Mouse (Mus musculus): ENCODE data around the gene Gkn1. TPM values are rescaled to one million over a fixed set of nuclear protein-coding genes. Genes with fewer than 3 reads are reported as not detected.

Gene Gkn1
- polyA plus RNA-seq, 1 experiment from 2014 or later: not detected

DNA sequence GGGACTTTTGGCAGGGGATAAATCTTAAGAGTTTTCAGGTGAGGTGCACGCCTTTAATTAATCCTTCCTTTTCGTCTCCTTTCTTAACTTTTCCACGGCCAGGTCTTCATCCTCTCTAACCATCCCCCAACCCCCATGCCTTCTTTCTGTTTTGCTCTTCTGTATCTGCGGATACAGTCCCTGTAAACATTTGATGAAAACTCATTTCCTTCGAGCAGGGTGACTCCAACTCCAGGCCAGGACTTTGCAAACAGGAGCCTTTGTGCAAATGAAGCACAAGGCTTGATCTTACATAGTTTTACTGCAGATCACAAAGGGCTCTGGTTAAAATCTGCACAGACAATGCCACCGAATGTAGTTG is 14.8 kb downstream of the Gkn1 start:
- H3K79me2 ChIP-seq (ENCODE audit: inconsistent target): no peaks in the 10 kb centered on the region
- 31% methylated on average over 6 of the region's 6 CpGs for whole genome bisulfite sequencing (ENCODE audit: missing documents)

DNA sequence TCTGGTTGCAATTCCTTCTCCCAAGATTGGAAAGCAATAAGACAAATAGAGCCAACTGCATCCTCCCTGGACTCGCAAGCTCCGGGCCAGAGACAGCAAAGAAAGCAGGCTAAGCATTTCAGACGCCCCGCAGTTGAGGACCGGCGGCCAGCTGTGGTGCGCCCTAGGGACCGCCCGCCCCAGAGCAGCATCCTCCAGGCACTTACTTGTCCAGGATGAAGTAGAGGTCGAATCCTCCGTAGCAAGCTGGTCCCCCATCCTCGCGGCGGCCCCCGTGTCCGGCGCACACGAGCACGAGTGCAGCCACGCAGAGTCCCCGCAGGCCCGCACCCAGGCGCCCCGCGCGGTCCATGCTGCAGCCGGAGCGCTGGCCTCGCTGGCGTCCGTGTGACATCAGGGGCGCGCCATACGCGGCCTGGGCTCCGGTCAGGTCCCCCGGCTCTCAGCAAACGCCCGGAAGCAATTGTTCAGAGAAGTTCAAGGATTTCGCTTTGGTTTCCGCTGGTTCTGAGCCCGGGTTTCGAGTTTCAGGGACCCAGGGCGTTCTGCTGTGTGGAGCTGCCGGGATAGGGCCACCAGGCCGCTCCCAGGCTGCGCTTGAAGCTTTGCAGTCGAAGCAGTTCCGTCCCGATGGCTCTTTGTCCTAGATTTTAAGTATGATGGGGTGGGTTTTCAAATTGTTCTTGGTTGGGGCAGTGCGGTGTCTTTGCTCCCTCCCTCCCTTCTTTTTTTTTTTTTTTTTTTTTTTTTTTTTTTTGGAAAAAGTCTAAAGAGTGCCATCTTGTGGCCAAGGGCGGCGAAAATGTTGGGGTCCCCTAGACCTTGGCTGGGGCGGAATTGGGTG is 15.4 kb downstream of the Gkn1 start, which contains the start of gene Antxr1:
Gene Antxr1, minus strand, starts transcription at position 731 of the 844 bp plus-strand sequence.
- Histone ChIP-seq H3K36me3 (ENCODE audit: inconsistent target) (no peaks in the 10 kb centered on the region), H3K4me3 (ENCODE audit: inconsistent target) (0 out of 2 replicates have a peak within 1 kb of the TSS, but pooled peaks have one; percentile 3), H3K27ac (no peak within 1 kb of the TSS), H3K79me2 (ENCODE audit: inconsistent target) (no peaks in the 10 kb centered on the region)
- 2% methylated on average over 51 of the region's 54 CpGs for WGBS (ENCODE audit: missing documents)

More for the DNA sequence above, 14.8 kb downstream of the Gkn1 start:
- H3K4me3 ChIP-seq (ENCODE audit: inconsistent target): no peak overlapping the region
- no peaks in the 10 kb centered on the region for H3K36me3 ChIP-seq (ENCODE audit: inconsistent target)
- H3K27ac ChIP-seq: no peak overlapping the region

DNA sequence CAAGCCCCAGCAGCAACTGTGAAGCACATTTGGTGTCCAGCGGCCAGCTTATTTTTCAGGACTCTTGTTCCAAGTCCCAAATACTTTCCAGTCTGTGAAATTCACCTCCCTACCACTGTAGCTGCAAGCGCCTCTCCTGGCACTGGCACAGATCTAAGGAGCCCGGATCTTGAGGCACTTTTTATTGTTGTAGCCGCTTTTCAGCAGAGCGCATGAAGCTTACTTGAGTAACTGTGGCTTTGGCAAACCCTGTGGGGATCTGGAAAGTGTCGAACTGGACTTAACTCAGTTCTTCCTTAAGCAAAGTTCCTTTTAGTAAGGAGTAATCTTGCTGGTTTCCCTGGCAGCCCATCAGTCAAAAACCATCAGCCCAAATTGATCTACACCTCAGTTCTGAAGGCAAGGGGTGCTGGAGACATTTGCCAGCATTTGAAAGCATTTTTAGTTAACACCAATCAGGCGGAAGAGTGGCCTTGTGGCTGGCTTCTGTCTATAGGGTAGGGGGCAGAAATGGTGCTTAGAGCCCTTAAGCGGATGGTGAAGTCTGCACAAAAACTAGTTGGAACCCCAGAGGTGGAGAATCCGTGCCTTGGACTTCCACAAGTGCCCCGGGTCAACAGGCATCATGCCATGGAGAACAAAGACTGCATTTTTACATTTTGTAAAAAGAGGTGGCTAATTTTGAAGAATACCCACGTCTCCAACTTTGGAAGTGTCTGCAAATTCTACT is 16.2 kb downstream of the Gkn1 start:
- 47% methylated on average over 11 of the region's 11 CpGs for WGBS (ENCODE audit: missing documents)
- H3K36me3 ChIP-seq (ENCODE audit: inconsistent target): no peaks in the 10 kb centered on the region
- H3K27ac ChIP-seq: no peak overlapping the region
- no peaks in the 10 kb centered on the region for H3K79me2 ChIP-seq (ENCODE audit: inconsistent target)
- H3K4me3 ChIP-seq (ENCODE audit: inconsistent target): no peak overlapping the region

DNA sequence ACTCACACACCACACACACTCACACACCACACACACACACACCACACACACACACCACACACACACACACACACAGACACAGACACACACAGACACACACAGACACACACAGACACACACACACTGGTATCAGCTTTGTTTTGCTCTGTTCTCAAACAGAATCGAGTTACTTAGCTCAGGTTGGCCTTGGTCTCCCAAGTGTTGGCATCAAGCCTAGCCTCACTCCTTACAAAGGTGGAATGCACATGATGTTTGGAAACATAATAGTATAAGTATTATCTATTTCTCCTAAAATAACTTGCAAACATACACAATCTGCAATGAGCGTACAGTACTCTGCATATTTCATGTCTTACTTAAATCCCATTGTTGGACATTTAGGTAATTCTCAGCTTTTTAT is 18.4 kb downstream of the Gkn1 start:
- H3K4me3 ChIP-seq (ENCODE audit: inconsistent target): no peak overlapping the region
- WGBS (ENCODE audit: missing documents): 100% methylated on average over 1 of the region's 2 CpGs
- no peak overlapping the region for H3K27ac ChIP-seq

DNA sequence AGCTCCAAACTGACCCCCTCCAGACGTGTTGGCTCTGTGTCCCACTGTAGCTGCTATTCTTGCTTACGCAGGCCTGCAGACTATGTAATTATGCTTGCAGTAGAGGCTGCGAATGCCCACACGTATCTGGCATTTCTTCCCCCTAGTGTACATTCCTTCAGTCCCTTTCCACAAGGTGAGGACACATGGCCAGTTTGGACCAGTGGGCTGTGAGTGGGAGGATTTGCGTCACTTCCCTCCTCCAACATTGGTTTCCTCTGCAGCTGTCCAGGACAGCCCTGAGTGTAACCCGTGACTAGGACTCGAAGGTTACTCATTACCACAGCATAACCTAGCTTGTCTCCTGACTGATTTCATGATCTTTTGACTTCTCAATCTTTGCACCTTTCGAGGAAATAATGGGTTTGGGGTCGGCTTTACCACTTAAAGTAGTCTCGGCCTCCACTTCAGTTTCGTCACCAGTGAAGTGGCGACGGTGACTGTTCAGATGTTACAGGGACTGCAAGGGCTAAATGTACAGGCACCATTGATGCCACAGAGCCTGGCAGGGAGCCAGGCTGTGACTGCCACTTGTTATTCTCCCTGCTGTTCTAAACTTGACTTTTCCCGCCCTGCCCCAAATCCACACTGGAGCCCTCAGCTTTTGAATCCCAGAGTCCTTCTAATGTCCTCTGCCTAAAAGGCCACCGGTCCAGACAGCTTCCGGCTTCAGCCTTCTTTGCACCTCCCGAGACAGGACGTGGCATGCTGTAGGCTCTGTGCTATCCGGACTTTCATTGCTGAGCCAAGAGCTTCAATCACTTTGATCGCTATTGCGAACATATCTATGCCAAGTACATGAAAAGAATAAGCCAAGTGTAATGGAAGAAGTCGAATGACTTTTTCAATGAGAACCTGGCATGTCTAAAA is 22.2 kb downstream of the Gkn1 start:
- no peaks in the 10 kb centered on the region for H3K79me2 ChIP-seq (ENCODE audit: inconsistent target)
- no peaks in the 10 kb centered on the region for H3K36me3 ChIP-seq (ENCODE audit: inconsistent target)
- no peak overlapping the region for H3K4me3 ChIP-seq (ENCODE audit: inconsistent target)
- WGBS (ENCODE audit: missing documents): 78% methylated on average over 22 of the region's 22 CpGs
- H3K27ac ChIP-seq: no peak overlapping the region

More for the DNA sequence above, 18.4 kb downstream of the Gkn1 start:
- H3K36me3 ChIP-seq (ENCODE audit: inconsistent target): no peaks in the 10 kb centered on the region
- H3K79me2 ChIP-seq (ENCODE audit: inconsistent target): no peaks in the 10 kb centered on the region

DNA sequence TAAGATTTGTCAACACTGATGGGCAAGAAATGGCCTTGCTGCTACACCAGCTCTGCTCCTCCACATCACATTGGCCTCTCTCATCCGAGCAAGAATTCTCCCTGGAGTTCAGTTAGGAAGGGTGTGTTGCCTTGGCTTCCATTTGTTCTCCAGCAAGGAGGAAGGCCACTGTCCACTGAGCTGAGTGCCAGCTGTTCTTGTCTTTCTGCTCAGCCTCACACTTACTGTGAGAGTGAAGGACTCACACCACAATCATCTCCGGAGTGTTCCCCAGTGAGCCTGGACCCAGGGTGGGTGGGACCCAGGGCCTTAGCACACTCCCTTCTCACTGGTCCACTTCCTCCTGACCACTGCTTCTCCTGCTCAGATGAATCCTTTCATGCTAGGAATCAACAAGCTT is 23.8 kb downstream of the Gkn1 start:
- no peaks in the 10 kb centered on the region for H3K79me2 ChIP-seq (ENCODE audit: inconsistent target)
- no peaks in the 10 kb centered on the region for H3K36me3 ChIP-seq (ENCODE audit: inconsistent target)
- H3K4me3 ChIP-seq (ENCODE audit: inconsistent target): no peak overlapping the region
- 89% methylated on average over 2 of the region's 2 CpGs for WGBS (ENCODE audit: missing documents)
- no peak overlapping the region for H3K27ac ChIP-seq

DNA sequence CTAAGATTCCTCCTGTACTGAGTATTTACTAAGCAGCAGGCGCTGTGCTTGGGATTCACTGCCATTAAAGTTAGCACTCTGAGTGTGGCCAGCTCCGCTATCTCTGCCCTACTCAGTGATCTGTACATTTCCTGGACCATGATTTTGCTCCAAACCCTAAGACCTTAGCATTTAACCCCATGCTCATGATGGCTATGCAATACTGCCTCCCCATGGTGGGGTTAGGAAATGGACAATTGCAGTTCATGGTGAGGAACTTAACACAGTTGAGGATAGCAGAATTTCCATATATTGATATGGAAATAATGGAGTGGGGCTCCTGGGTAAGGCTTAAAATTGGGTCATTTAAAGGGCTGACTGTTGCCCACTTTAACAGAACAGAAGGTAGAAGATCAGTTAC is 27.4 kb downstream of the Gkn1 start:
- 64% methylated on average over 2 of the region's 2 CpGs for WGBS (ENCODE audit: missing documents)

DNA sequence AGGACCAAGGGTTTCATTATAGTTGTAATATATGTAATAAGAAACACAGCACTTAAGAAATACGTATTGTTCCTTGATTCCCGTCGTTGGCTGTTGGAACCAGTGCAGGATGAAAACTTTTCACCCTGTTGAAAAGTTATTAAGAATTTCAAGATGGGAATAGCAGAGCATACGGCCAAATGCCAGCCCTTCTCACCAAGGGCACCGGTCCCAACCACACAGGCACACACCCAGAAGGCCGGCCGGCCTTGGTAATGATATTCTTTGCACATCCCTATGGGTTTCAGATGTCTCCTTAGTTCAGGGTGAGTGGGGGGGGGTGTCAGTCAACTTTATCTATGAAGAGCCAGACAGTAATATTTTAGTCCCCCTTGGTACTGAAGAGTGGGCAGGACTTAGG is 32.1 kb downstream of the Gkn1 start:
- no peak overlapping the region for H3K4me3 ChIP-seq (ENCODE audit: inconsistent target)
- no peak overlapping the region for H3K27ac ChIP-seq
- WGBS (ENCODE audit: missing documents): 95% methylated on average over 7 of the region's 7 CpGs
- no peaks in the 10 kb centered on the region for H3K79me2 ChIP-seq (ENCODE audit: inconsistent target)
- H3K36me3 ChIP-seq (ENCODE audit: inconsistent target): no peaks in the 10 kb centered on the region

More for the DNA sequence above, 27.4 kb downstream of the Gkn1 start:
- no peak overlapping the region for H3K27ac ChIP-seq
- H3K36me3 ChIP-seq (ENCODE audit: inconsistent target): no peaks in the 10 kb centered on the region
- H3K4me3 ChIP-seq (ENCODE audit: inconsistent target): no peak overlapping the region
- no peaks in the 10 kb centered on the region for H3K79me2 ChIP-seq (ENCODE audit: inconsistent target)

DNA sequence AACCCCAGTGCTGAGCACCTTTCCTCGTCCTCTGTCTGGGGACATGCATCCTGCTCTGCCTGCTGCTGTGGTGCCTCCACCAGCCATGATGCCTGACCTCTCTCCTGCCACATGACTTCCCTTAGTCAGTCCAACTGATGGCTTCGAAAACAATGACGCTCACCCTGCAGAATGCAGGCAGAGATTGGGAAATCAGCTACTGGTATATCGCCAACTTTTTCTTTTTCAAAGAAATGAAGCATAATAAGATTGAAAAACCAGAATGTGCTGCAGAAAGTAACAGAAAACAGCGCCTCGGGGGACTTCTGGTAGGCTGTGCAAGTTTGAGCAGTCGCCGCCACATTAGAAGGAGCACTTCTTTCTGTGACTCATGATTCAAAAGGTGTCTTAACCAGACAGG is 33.8 kb downstream of the Gkn1 start:
- Histone ChIP-seq H3K79me2 (ENCODE audit: inconsistent target) (no peaks in the 10 kb centered on the region), H3K27ac (no peak overlapping the region), H3K4me3 (ENCODE audit: inconsistent target) (no peak overlapping the region), H3K36me3 (ENCODE audit: inconsistent target) (no peaks in the 10 kb centered on the region)
- 91% methylated on average over 8 of the region's 8 CpGs for WGBS (ENCODE audit: missing documents)

DNA sequence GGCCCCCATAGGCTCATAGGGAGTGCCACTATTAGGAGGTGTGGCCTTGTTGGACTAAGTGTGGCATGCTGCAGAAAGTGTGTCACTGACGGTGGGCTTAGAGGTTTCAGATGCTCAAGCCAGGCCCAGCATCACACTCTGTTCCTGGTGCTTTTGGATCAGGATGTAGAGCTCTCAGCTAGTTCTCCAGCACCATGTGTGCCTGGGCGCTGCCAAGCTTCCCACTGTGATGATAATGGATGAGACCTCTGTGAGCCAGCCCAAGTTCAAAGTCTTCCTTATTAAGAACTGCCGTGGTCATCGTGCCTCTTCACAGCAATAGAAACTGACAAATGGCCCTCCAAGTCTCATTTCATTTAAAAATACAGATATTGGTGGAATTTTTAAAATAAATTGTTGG is 38.0 kb downstream of the Gkn1 start:
- Histone ChIP-seq H3K36me3 (ENCODE audit: inconsistent target) (no peaks in the 10 kb centered on the region), H3K27ac (no peak overlapping the region), H3K4me3 (ENCODE audit: inconsistent target) (no peak overlapping the region), H3K79me2 (ENCODE audit: inconsistent target) (no peaks in the 10 kb centered on the region)
- 96% methylated on average over 4 of the region's 4 CpGs for WGBS (ENCODE audit: missing documents)

DNA sequence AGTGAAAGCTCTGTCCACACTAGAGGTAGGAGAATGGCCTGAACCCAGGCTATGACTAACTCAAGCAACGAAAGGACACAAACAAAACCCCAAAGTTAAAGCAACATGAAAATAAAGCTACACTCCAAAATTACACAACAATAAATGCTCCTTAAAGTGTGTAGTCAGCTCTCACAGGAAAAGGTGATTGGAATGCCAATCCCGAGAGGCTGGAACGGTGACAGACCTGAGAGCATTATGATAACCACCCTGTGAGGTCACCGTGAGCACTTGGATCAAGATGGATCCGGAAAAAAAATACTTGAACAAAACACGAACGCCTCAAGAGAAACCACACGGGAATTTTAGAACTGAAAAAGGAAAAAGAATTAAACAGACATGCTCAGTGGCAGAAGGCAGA is 46.3 kb downstream of the Gkn1 start:
- WGBS (ENCODE audit: missing documents): 95% methylated on average over 8 of the region's 8 CpGs
- Histone ChIP-seq H3K4me3 (ENCODE audit: inconsistent target) (no peak overlapping the region), H3K27ac (no peak overlapping the region), H3K36me3 (ENCODE audit: inconsistent target) (no peaks in the 10 kb centered on the region), H3K79me2 (ENCODE audit: inconsistent target) (no peaks in the 10 kb centered on the region)

DNA sequence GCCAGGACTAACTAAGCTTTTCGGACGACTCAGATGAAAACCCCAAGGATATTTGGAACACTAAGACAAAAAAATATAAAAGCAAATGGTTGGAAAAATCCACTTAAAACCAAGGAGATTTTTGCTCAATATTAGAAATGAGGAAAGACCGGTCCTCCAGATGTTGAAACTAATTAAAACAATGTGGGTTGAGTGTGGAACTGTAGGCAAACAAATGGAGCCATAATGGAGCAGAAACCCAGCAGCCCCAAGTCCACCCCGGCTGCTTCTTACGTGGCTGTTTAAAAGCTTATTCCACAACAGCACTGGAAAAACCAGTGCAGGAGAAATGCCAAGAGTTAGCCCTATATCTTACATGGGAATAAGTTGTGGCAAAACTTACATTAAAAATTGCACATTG is 48.0 kb downstream of the Gkn1 start:
- WGBS (ENCODE audit: missing documents): 93% methylated on average over 5 of the region's 5 CpGs
- no peak overlapping the region for H3K27ac ChIP-seq
- H3K4me3 ChIP-seq (ENCODE audit: inconsistent target): no peak overlapping the region
- H3K36me3 ChIP-seq (ENCODE audit: inconsistent target): no peaks in the 10 kb centered on the region
- H3K79me2 ChIP-seq (ENCODE audit: inconsistent target): no peaks in the 10 kb centered on the region

DNA sequence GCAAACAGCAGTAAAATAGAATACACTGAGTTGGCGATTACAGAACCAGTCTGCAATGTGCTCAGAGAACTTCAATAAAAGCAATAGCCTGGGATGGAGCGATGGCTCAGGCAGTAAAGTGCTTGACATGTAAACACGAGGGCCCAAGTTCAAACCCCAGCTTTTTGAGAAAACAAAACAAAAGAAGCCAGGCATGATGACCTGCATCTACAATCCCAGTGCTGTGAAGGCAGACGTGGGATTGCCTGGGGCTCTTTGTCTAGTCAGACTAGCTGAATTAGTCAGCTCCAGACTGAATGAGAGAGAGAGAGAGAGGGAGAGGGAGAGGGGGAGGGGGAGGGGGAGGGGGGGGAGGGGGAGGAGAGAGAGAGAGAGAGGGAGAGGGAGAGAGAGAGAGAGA is 48.8 kb downstream of the Gkn1 start:
- WGBS (ENCODE audit: missing documents): 100% methylated on average over 3 of the region's 4 CpGs
- H3K36me3 ChIP-seq (ENCODE audit: inconsistent target): no peaks in the 10 kb centered on the region
- no peak overlapping the region for H3K4me3 ChIP-seq (ENCODE audit: inconsistent target)
- H3K27ac ChIP-seq: no peak overlapping the region
- no peaks in the 10 kb centered on the region for H3K79me2 ChIP-seq (ENCODE audit: inconsistent target)
